Mouse (Mus musculus) retina, embryonic 14.5 days (tissue): ENCODE measurements around the gene Wnt11.
A peak's percentile ranks its signal among the peaks of the same experiment; 100 is the strongest.

ENCODE experiments used
- DNase-seq: peaks from one replicate; pipeline ENCODE4 v3.0.0-alpha.2; 2015; ENCODE audit warnings: low spot score

Wnt11 gene

DNA sequence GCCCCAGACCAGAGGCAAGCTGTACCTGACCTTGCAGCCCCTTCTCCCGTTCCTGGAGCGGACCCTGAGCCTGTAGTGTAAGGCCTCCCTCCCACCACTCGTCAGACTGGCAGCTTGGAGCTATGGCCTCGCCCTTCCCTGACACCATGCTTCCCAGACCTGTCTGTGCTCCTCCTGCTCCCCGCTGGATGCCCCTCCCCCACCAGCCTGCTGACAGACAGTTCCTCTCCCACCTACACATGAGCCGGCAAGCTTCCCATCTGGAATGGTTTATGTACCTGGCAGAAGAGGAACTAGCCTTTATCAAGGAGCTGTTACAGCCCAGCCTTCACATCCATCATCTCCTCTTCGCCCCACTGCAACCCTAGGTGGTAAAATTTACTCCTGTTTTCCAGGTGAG lies 6.0 kb upstream of the Wnt11 start:
- DNase-seq = no peak

DNA sequence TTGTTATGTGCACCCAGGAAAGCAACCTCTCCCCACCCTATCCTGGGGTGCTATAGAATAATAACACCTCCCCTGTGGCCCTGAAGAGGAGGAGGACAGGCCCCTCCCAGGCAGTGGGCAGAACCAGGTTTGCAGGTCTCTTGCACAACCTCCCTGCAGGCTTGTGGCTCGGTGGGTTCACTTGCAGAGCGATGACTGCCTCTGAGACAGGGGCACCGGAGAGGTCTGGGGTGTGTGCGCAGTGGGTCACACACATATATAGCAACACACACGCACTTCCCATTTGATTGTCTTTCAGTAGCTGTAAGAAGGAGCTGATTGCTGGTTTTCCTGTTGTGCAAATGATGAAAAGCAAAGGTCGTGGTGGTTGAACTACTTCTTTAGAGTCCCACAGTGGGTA lies 3.6 kb upstream of the Wnt11 start:
- DNase-seq = no peak

DNA sequence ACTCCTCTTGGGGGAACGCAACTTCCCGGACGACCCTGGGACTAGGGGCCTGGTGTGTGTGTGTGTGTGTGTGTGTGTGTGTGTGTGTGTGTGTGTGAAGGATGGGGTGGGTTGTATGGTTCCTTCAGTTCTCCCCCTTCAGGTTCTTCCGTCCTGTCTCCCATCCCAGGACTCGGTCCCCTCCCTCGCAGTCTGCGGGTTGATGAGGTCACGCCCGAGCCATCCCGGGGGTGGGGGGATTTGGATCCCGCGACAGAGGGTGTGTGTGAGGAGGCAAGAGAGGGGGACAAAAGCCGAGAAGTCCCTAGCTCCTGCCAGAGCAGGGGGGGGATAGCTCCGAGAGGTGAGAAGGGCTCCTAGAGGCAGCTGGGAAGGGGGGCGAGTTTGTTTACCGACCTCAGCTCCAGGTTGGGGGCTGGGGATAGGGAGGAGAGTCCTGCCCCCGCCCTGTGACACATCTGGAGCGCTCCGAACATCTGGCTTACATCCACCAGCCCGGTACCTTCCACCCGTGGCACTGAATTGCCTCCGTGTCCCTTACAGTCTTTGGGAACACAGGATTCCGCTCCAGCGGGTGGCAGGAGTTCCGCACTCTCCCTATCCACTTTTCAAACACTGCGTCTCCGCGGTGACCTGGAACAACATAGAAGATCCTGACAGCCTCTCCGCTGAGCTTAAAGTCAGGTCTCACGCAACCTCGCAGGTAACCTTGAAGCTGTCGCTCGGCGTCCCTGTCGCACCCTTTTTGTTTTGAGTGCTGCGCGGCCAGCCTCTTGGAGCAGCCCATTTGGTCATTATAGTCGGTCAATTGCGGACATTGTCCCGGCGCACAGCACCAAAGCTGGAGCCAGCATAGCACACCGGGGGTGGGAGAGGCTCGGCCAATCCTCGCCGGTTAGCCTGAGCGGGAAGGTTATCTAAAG lies 868 bp downstream of the Wnt11 start:
- DNase-seq = peak; percentile 52

DNA sequence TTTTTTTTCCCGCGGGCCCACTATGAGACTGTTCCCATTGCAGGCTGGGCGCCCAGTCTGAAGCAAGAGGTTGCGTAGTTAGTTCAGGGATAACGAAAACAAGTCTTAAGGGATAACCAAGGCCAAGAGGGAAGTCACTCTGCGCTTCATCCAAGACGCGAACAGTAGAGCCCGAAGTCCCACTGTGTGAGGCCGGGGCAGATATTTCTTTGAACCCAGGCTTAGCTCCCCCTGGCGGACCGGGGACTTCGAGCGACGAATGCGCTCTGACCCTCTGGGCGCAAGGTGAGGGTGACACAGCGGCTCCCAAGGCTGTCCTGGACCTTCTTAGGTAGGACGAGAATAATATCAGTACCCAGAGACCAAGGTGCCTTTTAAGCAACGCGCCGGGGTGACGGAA lies 1.7 kb downstream of the Wnt11 start:
- DNase-seq = peak; percentile 74

DNA sequence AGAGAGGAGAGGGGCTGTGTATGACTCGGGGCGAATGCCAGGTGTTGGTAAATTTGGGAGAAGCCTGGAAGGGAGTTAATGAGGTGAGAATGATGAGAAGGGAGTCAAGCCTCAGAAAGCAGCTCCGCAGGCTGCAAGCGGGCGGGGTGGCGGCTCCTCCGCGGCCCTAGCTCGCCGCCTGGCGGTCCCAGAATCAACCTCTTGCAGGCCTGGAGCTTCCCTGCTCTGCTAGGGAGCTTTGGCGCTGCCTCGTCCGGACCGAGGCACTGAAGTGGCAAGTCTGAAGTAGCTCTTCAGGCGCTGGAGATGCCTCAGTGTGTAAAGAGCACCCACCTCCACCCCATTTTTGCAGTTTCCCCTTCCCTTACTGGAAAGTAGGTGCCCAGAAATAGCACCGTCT lies 3.0 kb downstream of the Wnt11 start:
- peak; percentile 89 for DNase-seq

DNA sequence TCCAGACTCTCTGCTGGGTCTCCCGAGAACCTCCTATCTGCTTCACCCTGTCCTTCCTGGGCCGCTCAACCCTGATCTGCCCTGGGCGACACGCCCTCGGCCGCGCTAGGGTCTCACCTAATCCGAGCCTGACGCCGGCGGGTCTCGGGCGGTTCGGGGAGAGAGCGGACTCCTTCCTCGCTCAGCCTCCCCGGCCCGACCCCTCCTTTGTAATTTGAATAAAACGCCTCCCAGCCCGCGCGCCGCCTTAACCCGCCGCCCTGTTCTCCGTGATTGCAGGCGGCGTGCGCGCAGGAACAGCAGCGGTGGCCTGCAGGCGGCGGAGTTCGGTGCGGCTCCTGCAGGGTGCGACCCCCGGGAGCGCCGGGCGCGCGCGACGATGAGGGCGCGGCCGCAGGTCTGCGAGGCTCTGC lies 3.8 kb downstream of the Wnt11 start:
- peak; percentile 72 for DNase-seq

DNA sequence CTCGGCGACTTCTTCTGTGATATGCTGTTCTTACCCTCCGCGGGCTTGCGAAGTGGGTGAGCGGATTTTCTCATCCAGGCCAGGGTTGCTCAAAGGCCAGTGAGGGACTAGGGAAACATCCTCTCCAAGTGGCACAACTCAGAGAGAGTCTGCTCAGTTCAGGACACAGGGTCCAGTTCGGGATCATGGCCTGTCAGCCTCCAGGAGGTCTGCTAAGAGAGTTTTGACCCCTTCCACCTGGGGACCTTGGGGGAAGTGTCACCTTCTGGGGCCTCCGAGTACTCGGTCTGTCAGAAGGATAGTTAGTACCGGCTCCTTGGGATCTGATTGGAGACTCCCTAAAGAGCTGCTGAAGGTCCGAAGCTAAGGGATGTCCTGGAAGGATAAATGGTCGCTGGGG lies 4.4 kb downstream of the Wnt11 start:
- no peak for DNase-seq

DNA sequence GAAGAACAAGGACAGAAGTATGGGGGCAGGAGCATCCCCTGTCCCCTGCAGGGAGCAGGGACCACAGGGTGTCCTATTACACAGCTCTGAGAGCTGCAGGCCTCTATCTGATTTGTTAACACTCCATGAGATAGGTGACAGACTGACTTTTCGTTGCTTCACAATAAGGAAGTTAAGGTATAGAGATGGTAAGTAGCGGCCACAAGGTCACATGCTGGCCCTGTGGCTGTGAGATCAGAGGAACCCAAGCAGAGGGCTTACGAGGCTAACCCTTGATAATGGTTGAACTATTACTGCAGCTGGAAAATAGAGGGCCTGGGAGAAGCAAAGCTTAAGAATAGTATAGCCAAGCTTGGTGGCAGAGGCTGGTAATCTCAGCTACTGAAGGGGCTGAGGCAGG lies 5.9 kb downstream of the Wnt11 start:
- DNase-seq = no peak

DNA sequence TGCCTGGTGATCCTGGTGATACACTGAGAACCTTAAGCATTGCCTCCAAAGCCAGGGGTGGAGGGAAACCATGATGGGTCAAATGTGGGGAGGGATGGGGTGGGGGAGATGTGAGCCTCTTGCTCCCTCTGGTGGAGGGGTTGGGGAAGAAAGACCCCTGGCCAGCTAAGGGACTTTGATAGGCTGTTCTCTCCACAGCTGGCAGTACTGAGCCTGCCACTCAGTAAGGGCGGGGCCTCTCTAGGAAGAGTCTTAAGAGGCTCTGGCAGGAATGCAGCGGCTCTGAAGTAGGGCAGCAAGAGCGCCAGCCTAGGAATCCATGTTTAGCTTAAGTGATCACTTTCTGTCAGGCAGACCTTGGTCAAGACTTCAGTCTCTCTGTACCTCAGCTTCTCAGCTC lies 6.9 kb downstream of the Wnt11 start:
- DNase-seq = peak; percentile 47

DNA sequence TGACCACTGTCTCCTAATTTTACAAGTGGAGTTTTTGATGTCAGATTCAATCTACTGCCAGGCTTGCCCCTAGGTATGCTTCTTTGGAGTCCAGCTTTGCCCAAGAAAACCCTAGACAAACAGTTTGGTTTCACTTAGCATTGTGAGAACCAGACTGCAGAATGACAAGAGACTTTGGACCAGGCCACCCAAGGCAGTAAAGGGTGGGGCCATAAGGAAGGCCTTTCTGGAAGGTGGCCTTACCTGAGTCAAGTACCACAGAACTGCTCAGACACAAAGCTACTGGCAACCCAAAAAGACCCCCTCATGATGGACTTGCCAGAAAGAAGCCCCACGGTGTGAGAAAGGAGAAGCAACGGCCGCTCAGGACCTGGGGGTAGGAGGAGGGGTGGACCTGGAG lies 8.1 kb downstream of the Wnt11 start:
- no peak for DNase-seq

DNA sequence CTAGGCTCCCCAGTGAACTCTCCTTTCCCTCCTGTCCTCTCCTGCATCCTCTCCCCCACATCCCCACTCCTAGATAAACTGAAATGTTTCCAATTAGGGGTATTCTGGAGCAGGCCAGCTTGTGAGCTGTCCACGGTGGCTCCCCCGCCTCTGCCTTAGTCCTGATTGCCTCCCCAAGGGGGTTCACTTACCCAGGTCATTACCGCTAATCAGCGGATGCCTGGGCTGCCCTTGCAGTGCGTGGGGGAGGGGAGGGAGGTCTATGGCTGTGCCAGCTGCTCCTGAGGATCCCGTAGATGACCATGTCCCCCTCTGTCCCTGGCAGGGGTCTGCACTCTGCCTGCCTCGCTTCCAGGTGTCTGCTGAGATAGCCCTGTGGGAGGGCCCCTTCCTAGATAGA lies 8.7 kb downstream of the Wnt11 start:
- DNase-seq = peak; percentile 65

DNA sequence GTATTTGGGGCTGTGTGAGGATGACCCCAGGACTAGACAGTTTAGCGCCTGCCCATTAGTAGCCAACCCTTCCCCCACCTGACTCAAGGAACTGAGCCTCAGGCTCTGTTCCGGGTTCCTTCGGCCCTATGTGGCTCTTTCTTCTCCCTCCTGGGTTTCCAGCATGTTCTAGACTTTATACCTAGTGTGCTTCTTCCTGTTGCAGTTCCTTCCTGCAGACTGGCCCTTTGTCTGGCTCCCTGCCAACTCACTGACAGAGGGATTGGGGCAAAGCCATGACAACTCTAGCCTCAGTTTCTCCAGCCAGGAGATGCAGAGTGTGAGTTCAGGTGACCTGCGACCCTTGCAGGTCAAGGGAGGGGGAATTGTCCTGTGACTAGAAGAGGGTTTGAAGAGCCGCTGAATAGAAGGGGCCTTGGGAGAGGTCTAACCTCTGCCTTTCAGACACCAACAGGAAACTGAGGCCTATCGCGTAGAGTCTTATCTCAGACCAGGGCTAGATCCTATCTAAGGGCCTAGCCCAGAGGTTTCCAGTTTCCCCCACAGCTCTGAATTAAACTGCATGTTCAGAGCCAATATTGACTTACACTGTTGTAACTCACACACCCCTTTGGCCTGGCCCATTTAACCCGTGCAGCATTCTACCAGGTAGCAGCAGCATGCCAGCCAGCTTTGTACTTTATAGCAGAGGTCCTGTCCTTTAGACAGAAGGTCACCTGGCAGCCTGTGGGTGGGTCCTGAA lies 14.2 kb downstream of the Wnt11 start:
- no peak for DNase-seq

DNA sequence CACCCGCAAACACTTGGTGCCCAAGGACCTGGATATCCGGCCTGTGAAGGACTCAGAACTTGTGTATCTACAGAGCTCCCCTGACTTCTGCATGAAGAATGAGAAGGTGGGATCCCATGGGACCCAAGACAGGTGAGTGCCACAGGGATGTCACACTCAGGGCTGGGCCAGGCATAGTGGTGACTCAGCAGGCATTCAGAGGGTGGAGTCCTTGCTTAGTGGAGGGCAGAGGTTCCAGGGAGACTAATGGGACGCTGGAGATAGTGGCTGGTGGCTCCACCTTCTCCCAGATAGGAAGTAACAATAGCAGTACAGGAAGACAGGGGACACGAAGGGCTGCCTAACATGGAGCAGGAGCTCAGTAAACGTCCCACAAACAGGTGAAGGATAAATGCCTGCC lies 15.5 kb downstream of the Wnt11 start:
- DNase-seq = no peak

DNA sequence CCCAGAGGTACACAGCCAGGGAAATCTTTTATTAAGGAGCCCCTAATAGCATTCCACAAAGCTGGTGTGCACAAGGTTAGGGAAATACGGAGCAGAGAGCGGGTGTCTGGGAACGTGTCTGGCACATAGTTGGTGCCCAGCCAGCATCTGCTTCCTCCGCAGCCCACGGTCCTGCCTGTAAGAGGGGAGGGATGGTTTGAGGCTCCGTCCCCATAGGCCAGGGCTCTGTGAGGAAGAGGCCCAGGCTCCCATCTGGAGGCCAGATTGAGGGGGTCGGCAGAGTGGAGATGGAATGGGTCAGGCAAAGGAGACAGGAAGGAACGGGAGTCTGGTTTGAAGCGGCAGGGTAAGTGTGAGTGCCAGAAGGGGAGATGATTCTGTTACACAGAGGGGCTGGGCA lies 16.3 kb downstream of the Wnt11 start:
- DNase-seq = no peak

DNA sequence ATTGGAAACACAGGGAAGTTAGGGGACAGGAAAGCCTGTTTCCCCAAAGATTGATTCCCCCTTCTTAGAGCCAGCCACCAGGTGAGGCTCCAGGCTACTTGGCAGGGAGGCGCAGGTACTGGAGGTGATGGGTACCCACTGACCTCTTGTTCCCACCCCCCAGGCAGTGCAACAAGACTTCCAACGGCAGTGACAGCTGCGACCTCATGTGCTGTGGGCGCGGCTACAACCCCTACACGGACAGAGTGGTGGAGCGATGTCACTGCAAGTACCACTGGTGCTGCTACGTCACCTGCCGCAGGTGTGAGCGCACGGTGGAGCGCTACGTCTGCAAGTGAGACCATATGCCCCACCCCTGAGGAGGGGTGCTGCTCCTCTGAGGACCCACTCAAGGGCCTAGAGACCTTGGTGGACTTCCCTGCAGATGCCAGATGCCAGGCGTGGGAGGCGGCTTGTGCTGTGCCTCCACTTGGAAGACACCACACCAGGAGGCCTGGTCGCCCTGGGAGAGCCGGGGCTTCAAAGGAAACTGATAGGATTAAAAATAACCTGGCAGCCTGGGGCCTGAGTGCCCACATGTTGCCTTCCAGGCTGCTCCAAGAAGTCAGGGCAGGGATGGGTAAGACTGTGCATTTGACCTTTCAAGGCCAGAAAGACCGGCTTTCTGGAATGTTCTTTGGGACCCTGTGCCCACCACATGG lies 18.2 kb downstream of the Wnt11 start:
- DNase-seq = no peak

DNA sequence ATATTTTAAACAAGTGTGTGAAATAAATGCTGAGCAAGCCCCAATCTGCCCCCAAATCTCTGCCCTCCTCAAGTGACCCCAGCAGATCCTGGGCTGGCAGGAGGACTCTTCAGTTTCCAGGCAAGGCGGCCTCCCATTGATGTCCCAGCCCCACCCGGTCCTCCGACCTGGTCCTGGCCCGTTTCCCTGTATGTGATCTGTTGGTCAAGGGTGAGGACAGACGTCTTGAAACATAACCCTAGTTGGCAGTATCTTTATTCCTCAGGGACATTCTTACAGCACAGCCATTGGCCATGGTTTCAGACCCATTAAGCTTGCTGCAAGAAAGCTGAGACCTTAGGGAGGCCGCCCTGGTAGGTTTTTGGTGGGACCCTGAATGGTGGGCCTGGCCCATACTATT lies 18.9 kb downstream of the Wnt11 start:
- no peak for DNase-seq

DNA sequence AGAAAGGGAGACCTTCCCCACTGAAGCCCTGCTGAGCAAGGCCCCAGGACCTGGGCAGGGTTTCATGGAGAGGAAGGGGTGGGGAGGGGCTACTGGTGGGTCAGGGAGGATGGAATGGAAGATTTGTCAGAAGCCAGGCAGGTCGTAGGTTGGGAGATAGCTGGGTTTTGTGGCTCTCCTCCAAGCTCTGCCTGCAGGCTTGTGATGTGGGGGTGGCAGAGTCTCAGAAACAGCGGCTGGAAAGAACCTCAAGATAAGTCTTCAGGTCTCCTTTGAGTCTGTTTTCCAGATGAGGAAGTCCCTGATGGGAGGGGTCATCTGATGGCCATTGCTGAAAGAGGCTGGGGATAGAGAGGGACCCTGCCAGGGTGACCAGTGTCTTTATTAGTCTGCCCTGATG lies 20.5 kb downstream of the Wnt11 start:
- no peak for DNase-seq

DNA sequence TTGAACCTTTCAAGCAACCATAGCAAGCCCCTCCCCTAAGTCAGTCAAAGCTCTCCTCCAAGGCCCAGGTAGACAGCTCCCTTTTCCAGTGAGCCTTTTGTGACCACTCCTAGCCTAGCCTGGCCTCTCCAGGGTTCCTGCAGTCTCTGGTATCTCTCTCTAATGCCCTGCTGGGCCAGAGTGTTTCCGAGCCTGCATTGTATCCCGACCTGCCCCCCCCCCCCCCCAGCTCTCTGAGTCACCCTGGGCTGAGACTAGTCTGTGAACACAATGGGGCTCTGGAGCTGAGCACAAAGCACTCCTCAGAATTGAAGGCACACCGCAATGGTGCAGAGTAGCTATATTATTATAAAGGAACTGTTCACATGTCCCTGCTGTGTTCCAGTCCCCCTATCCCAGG lies 21.2 kb downstream of the Wnt11 start:
- DNase-seq = no peak

DNA sequence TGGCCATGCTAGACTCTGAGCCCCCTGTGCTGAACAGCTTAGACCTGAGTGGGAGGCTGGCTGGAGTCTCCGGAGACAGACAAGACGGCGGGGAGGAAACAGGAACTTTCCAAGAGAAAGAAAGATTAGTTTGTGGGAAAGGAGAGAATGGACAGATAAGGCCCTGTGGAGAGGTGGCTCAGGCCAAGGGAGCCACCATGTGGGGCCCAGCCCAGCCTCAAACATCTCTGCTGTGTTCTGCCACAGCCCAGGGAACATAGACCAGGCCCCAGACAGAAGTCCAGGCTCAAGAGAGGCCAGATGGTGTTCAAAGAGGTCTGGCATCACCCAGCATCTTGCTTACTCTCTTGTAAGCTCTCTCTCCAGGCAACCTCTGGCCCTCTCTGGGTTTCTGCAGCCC lies 22.2 kb downstream of the Wnt11 start:
- no peak for DNase-seq

DNA sequence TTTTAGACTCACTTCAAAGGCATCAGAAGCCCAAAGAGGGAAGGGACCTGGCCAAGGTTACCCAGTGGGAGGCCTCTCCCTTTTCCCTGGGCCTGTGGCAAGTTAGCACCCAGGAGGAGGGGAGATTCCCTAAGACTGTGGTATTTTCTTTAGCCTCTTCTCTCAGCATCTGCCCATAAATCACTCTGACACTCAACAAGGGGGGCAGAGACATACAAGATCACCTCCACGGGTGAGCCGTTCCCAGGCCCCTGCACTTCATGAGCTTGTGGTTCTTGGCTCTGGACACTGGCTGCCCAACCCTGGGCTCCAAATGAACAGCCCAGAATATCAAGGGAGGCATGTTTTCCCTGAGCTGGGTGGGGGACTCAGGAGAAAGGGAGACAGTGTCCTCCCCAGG lies 26.1 kb downstream of the Wnt11 start:
- DNase-seq = no peak

DNA sequence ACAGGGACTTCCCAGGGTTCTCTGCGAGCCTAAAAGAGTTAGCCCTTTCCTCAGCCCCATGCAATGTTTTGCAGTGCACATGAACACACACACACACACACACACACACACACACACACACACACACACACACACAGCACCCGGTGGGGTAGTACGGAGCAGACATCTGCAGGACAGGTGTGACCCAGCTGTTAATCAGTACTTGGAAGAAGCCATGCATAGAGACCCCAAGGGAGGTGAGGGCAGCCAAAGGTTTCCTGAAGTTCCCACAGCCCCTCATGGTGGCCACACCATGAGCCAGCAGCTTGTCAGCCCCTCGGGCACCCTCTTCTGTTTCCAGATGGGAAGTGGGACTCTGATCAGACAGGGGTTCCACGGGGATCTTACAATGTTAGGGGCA lies 28.1 kb downstream of the Wnt11 start:
- no peak for DNase-seq

DNA sequence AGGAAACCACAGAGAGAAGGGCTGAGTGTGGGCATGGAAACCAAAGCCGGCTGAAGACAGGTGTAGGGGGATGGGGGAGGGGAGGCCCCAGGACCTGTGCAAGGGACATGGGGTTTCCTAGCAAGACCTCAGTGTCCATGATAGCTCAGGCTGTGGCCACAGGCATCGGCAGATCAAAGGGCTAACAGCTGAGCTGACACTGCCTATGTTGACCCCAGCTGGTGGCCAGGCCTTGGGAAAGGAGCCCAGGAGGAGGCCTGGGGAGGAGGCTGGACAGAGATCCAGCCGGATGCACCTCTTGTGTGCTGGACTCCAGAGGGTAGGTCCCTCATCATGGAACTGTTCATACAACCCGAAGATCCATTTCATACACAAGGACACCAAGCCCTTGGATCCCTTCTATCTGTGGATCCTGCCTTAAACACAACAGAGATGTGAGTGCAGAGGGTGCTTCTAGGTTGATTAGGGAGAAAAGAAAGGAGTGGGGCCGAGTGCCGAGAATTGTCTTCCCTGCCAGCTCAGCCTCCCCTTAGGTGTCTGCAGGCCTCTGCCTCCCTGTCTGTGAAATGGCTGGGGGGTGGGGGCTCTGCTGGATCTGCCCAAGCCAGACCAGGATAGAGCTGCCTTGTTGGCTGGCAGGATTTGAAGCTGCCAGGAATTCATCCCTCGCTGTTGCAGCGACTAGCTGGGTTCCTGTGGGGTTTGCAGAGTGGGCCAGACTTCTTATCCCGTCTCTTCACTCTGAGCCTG lies 29.2 kb downstream of the Wnt11 start:
- no peak for DNase-seq
